Mouse (Mus musculus) limb, embryonic 14.5 days (tissue): ENCODE results near the gene Adam8. TPM values are rescaled to one million over a fixed set of nuclear protein-coding genes. Genes with fewer than 3 reads are reported as not detected.
A peak's percentile ranks its signal among the peaks of the same experiment; 100 is the strongest.

Source experiments
- ATAC-seq: fragments of 200-750 bp; cut with Nextera tagmentation; 2 replicates; pipeline ENCODE4 v1.8.0; 2017; ENCODE audit warnings: low read depth, moderate number of reproducible peaks, moderate TSS enrichment; ENCODE audit not compliant: low FRiP score
- DNase-seq: peaks from one replicate; pipeline ENCODE4 v3.0.0-alpha.2; 2015; ENCODE audit warnings: low spot score
- H3K27ac ChIP-seq: fragments of 300-500 bp; sonication (generic); replicated peaks from 2 replicates; pipeline ENCODE4 v1.5.1; 2014; ENCODE audit warnings: low read depth, mild to moderate bottlenecking, low read length, moderate library complexity, mixed read lengths
- H3K27me3 ChIP-seq: fragments of 300-500 bp; sonication (generic); 2 replicates; pipeline ENCODE4 v1.6.1; 2014; ENCODE audit warnings: low read length, mixed read lengths; ENCODE audit not compliant: control insufficient read depth, insufficient read depth
- H3K36me3 ChIP-seq: fragments of 300-500 bp; sonication (generic); 2 replicates; pipeline ENCODE4 v1.6.1; 2014; ENCODE audit warnings: mild to moderate bottlenecking, low read length, moderate library complexity, mixed read lengths; ENCODE audit not compliant: control insufficient read depth, insufficient read depth
- H3K4me1 ChIP-seq: fragments of 300-500 bp; sonication (generic); 2 replicates; pipeline ENCODE4 v1.6.1; 2014; ENCODE audit warnings: antibody characterized with exemption, low read length, mixed read lengths; ENCODE audit not compliant: control insufficient read depth, insufficient read depth
- H3K4me2 ChIP-seq: fragments of 300-500 bp; sonication (generic); replicated peaks from 2 replicates; pipeline ENCODE4 v1.6.1; 2014; ENCODE audit warnings: low read depth, mild to moderate bottlenecking, low read length, moderate library complexity; ENCODE audit not compliant: severe bottlenecking
- H3K4me3 ChIP-seq: fragments of 300-500 bp; sonication (generic); replicated peaks from 2 replicates; pipeline ENCODE4 v1.5.1; 2014; ENCODE audit warnings: low read length
- H3K9ac ChIP-seq: fragments of 300-500 bp; sonication (generic); 2 replicates; pipeline ENCODE4 v1.6.1; 2014; ENCODE audit warnings: mild to moderate bottlenecking, low read depth, low read length, moderate library complexity; ENCODE audit not compliant: severe bottlenecking
- H3K9me3 ChIP-seq: fragments of 300-500 bp; sonication (generic); 2 replicates; pipeline ENCODE4 v1.6.1; 2016; ENCODE audit warnings: low read length; ENCODE audit not compliant: control insufficient read depth
- POLR2A ChIP-seq: fragments of 200-500 bp; IDR thresholded peaks from 2 replicates; pipeline ENCODE4 v1.8.0; 2012; ENCODE audit warnings: inconsistent platforms, mild to moderate bottlenecking, moderate library complexity, borderline replicate concordance; ENCODE audit not compliant: insufficient read depth, insufficient read length; ENCODE audit errors: extremely low read depth
- WGBS: fragments of 180-500 bp; shearing (Covaris S2); extraction: QIAGEN DNeasy Blood & Tissue Kit; methylation state at CpG from one replicate; pipeline ENCODE4 v1.1.7; 2014; 5-methylcytosine and 5-hydroxymethylcytosine counted together
- polyA plus RNA-seq, 2 experiments: library from polyadenylated mRNA; depleted of rRNA in 1 of 2; stranded (reverse) in 1 of 2; unstranded in 1 of 2; fragments of >200 nt; fragmentation: Nextera tagmentation in 1 of 2; extraction: Ambion mirVana in 1 of 2; gene quantifications; 2 replicates each; pipeline versions ENCODE4 v1.2.1 to v1.2.3; 2012 to 2014

Gene Adam8
- polyA plus RNA-seq (2012; rRNA removed) (8.8 and 9.5 TPM in 2 replicates), polyA plus RNA-seq (2014; fragmentation: Nextera tagmentation; extraction: Ambion mirVana) (1.8 and 2.2 TPM in 2 replicates)

- no peak for TF ChIP-seq POLR2A
- no peak within 1 kb of the TSS for H3K9ac ChIP-seq
- no peak within 1 kb of the TSS for H3K4me3 ChIP-seq
- no peaks in the 10 kb centered on the region for H3K9me3 ChIP-seq
- WGBS = 20% methylated on average over 7 of the region's 7 CpGs
- no peak for ATAC-seq
- no peak within 1 kb of the TSS for H3K4me2 ChIP-seq
- H3K4me1 ChIP-seq = no peaks in the 10 kb centered on the region
- no peaks in the 10 kb centered on the region for H3K27me3 ChIP-seq
- H3K27ac ChIP-seq = no peak within 1 kb of the TSS
- peaks cover 31% of the 10 kb centered on the region for H3K36me3 ChIP-seq
- DNase-seq = no peak
Measured at GRCm38 (mm10) chr7:139992406-139992805, at the start of gene Adam8. Gene Adam8, minus strand, starts transcription at chr7:139992562.

- no peak overlapping the region for H3K27ac ChIP-seq
- H3K27me3 ChIP-seq = no peaks in the 10 kb centered on the region
- H3K9me3 ChIP-seq = no peaks in the 10 kb centered on the region
- DNase-seq (no peak), ATAC-seq (no peak)
- peak overlapping the region; percentile 84 for H3K4me3 ChIP-seq
- no peak for TF ChIP-seq POLR2A
- H3K36me3 ChIP-seq = peaks cover 29% of the 10 kb centered on the region
- peaks cover 14% of the 10 kb centered on the region; the same call in 1 of the 2 replicates for H3K4me1 ChIP-seq
- peak overlapping the region; percentile 89 for H3K9ac ChIP-seq
- 47% methylated on average over 3 of the region's 3 CpGs for WGBS
- peak overlapping the region; percentile 62 for H3K4me2 ChIP-seq
Measured at GRCm38 (mm10) chr7:140037171-140037555, 44.8 kb upstream of the Adam8 start.

- Histone ChIP-seq H3K9me3 (no peaks in the 10 kb centered on the region), H3K9ac (peak within 1 kb of the TSS; percentile 89), H3K4me1 (peaks cover 14% of the 10 kb centered on the region; the same call in 1 of the 2 replicates), H3K36me3 (peaks cover 35% of the 10 kb centered on the region), H3K4me2 (peak within 1 kb of the TSS; percentile 62), H3K4me3 (peak within 1 kb of the TSS; percentile 84), H3K27me3 (no peaks in the 10 kb centered on the region), H3K27ac (peak within 1 kb of the TSS; percentile 83)
- WGBS = 2% methylated on average over 69 of the region's 69 CpGs
- peak; percentile 95 for DNase-seq
- ATAC-seq = peak; percentile 98
- TF ChIP-seq POLR2A = peak; percentile 53; the same call in 1 of the 2 replicates
Measured at GRCm38 (mm10) chr7:140036281-140037170, 44.2 kb upstream of the Adam8 start, which contains the start of the genes Zfp511 and Tubgcp2. Gene Zfp511, plus strand, starts transcription at chr7:140036391. Gene Tubgcp2, minus strand, starts transcription at chr7:140036669.

- peak overlapping the region; percentile 84 for H3K4me3 ChIP-seq
- no peaks in the 10 kb centered on the region for H3K9me3 ChIP-seq
- peaks cover 14% of the 10 kb centered on the region; the same call in 1 of the 2 replicates for H3K4me1 ChIP-seq
- H3K9ac ChIP-seq = peak overlapping the region; percentile 89
- no peak for DNase-seq
- ATAC-seq = no peak
- no peak overlapping the region for H3K27ac ChIP-seq
- WGBS = 14% methylated on average over 7 of the region's 7 CpGs
- TF ChIP-seq POLR2A = no peak
- peak overlapping the region; percentile 62 for H3K4me2 ChIP-seq
- H3K27me3 ChIP-seq = no peaks in the 10 kb centered on the region
- peaks cover 39% of the 10 kb centered on the region for H3K36me3 ChIP-seq
Measured at GRCm38 (mm10) chr7:140035456-140035855, 43.1 kb upstream of the Adam8 start.

GRCm38 (mm10) chr7:140033386-140033785, 41.0 kb upstream of the Adam8 start:
- no peaks in the 10 kb centered on the region for H3K27me3 ChIP-seq

More at GRCm38 (mm10) chr7:140033386-140033785, 41.0 kb upstream of the Adam8 start:
- H3K9me3 ChIP-seq = no peaks in the 10 kb centered on the region
- peaks cover 14% of the 10 kb centered on the region; the same call in 1 of the 2 replicates for H3K4me1 ChIP-seq
- H3K4me2 ChIP-seq = no peak overlapping the region
- no peak for DNase-seq
- H3K36me3 ChIP-seq = peaks cover 50% of the 10 kb centered on the region
- H3K4me3 ChIP-seq = no peak overlapping the region
- no peak for TF ChIP-seq POLR2A
- ATAC-seq = no peak
- 97% methylated on average over 9 of the region's 9 CpGs for WGBS
- no peak overlapping the region for H3K27ac ChIP-seq
- H3K9ac ChIP-seq = no peak overlapping the region
